Mouse (Mus musculus): ENCODE measurements around the gene Abcc1. TPM values are rescaled to one million over a fixed set of nuclear protein-coding genes. Genes with fewer than 3 reads are reported as not detected.

Abcc1 gene
- polyA plus RNA-seq (2014; fragmentation: Nextera tagmentation; extraction: Ambion mirVana): 9.5 and 9.6 TPM in 2 replicates

GRCm38 (mm10) chr16:14361362-14362098 lies at the start of gene Abcc1:
Abcc1 (plus strand) TSS chr16:14361558.
- WGBS: 0% methylated on average over 38 of the region's 64 CpGs
- no peaks in the 10 kb centered on the region; the same call in 1 of the 2 replicates for H3K4me1 ChIP-seq (replicated peaks; ENCODE audit: control insufficient read depth, insufficient read depth, low read length)
- H3K36me3 ChIP-seq (ENCODE audit: control insufficient read depth, insufficient read depth, low read length): no peaks in the 10 kb centered on the region
- H3K4me3 ChIP-seq (ENCODE audit: low read depth, low read length): peak within 1 kb of the TSS; percentile 75
- H3K27ac ChIP-seq (ENCODE audit: low read depth, low read length): no peak within 1 kb of the TSS
- ATAC-seq (replicated peaks; ENCODE audit: low FRiP score): peak; percentile 98
- H3K9me3 ChIP-seq (ENCODE audit: control insufficient read depth, low read length): no peaks in the 10 kb centered on the region
- no peaks in the 10 kb centered on the region for H3K27me3 ChIP-seq (ENCODE audit: control insufficient read depth, insufficient read depth, low read length)
- H3K4me2 ChIP-seq (ENCODE audit: low read depth, low read length, severe bottlenecking): peak within 1 kb of the TSS; percentile 88
- DNase-seq (ENCODE audit: low spot score): peak; percentile 90
- H3K9ac ChIP-seq (ENCODE audit: low read length): peak within 1 kb of the TSS; percentile 79

DNA sequence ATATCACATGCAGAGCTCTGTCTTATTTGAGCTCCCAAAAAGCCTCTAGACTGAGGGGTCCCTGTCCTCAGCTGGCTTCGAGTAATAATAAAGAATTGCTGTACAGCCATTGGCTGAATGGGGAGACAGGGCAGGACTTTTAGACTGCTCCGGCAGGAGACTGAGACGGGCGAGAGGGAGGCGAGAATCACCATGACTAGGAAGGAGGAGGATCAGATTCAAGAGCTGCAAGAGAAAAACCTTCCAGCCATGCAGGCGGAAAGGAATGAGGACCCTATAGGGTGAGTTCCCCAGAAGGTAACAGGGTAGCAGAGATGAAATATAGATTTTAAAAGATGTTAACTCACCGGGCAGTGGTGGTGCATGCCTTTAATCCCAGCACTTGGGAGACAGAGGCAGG lies 48.4 kb upstream of the Abcc1 start:
- no peak overlapping the region for H3K4me3 ChIP-seq (ENCODE audit: low read depth, low read length)
- H3K4me1 ChIP-seq (replicated peaks; ENCODE audit: control insufficient read depth, insufficient read depth, low read length): peaks cover 4% of the 10 kb centered on the region; the same call in 1 of the 2 replicates
- H3K9me3 ChIP-seq (ENCODE audit: control insufficient read depth, low read length): no peaks in the 10 kb centered on the region
- H3K9ac ChIP-seq (ENCODE audit: low read length): no peak overlapping the region
- peaks cover 4% of the 10 kb centered on the region for H3K36me3 ChIP-seq (ENCODE audit: control insufficient read depth, insufficient read depth, low read length)
- no peak for ATAC-seq (replicated peaks; ENCODE audit: low FRiP score)
- no peak for DNase-seq (ENCODE audit: low spot score)
- H3K4me2 ChIP-seq (ENCODE audit: low read depth, low read length, severe bottlenecking): no peak overlapping the region
- 90% methylated on average over 7 of the region's 7 CpGs for WGBS
- H3K27ac ChIP-seq (ENCODE audit: low read depth, low read length): no peak overlapping the region
- no peaks in the 10 kb centered on the region for H3K27me3 ChIP-seq (ENCODE audit: control insufficient read depth, insufficient read depth, low read length)

GRCm38 (mm10) chr16:14316884-14317876 lies 44.2 kb upstream of the Abcc1 start, which contains the start of gene Fopnl:
Fopnl (minus strand) TSS chr16:14317405.
- ATAC-seq (replicated peaks; ENCODE audit: low FRiP score) (peak; percentile 100), DNase-seq (ENCODE audit: low spot score) (peak; percentile 96)
- Histone ChIP-seq H3K9ac (ENCODE audit: low read length) (peak within 1 kb of the TSS; percentile 74), H3K36me3 (ENCODE audit: control insufficient read depth, insufficient read depth, low read length) (peaks cover 4% of the 10 kb centered on the region; the same call in 1 of the 2 replicates), H3K4me1 (replicated peaks; ENCODE audit: control insufficient read depth, insufficient read depth, low read length) (peaks cover 4% of the 10 kb centered on the region; the same call in 1 of the 2 replicates), H3K9me3 (ENCODE audit: control insufficient read depth, low read length) (no peaks in the 10 kb centered on the region), H3K4me3 (ENCODE audit: low read depth, low read length) (peak within 1 kb of the TSS; percentile 54), H3K27ac (ENCODE audit: low read depth, low read length) (peak within 1 kb of the TSS; percentile 51; the same call in 1 of the 2 replicates), H3K4me2 (ENCODE audit: low read depth, low read length, severe bottlenecking) (peak within 1 kb of the TSS; percentile 51), H3K27me3 (ENCODE audit: control insufficient read depth, insufficient read depth, low read length) (no peaks in the 10 kb centered on the region)
- WGBS: 4% methylated on average over 51 of the region's 51 CpGs

- Histone ChIP-seq H3K4me3 (ENCODE audit: low read depth, low read length) (no peak overlapping the region), H3K4me1 (replicated peaks; ENCODE audit: control insufficient read depth, insufficient read depth, low read length) (peaks cover 4% of the 10 kb centered on the region; the same call in 1 of the 2 replicates), H3K9me3 (ENCODE audit: control insufficient read depth, low read length) (no peaks in the 10 kb centered on the region), H3K9ac (ENCODE audit: low read length) (no peak overlapping the region), H3K36me3 (ENCODE audit: control insufficient read depth, insufficient read depth, low read length) (no peaks in the 10 kb centered on the region), H3K27ac (ENCODE audit: low read depth, low read length) (no peak overlapping the region), H3K27me3 (ENCODE audit: control insufficient read depth, insufficient read depth, low read length) (no peaks in the 10 kb centered on the region), H3K4me2 (ENCODE audit: low read depth, low read length, severe bottlenecking) (no peak overlapping the region)
- DNase-seq (ENCODE audit: low spot score) (no peak), ATAC-seq (replicated peaks; ENCODE audit: low FRiP score) (no peak)
- 82% methylated on average over 3 of the region's 3 CpGs for WGBS
These were observed 41.7 kb upstream of the Abcc1 start for GRCm38 (mm10) chr16:14319681-14320080.

GRCm38 (mm10) chr16:14320494-14320893 lies 40.9 kb upstream of the Abcc1 start:
- WGBS: 59% methylated on average over 1 of the region's 1 CpGs
- no peaks in the 10 kb centered on the region for H3K27me3 ChIP-seq (ENCODE audit: control insufficient read depth, insufficient read depth, low read length)
- H3K4me1 ChIP-seq (replicated peaks; ENCODE audit: control insufficient read depth, insufficient read depth, low read length): peaks cover 4% of the 10 kb centered on the region; the same call in 1 of the 2 replicates
- ATAC-seq (replicated peaks; ENCODE audit: low FRiP score) (no peak), DNase-seq (ENCODE audit: low spot score) (no peak)
- H3K36me3 ChIP-seq (ENCODE audit: control insufficient read depth, insufficient read depth, low read length): no peaks in the 10 kb centered on the region
- no peak overlapping the region for H3K9ac ChIP-seq (ENCODE audit: low read length)
- no peaks in the 10 kb centered on the region for H3K9me3 ChIP-seq (ENCODE audit: control insufficient read depth, low read length)
- H3K27ac ChIP-seq (ENCODE audit: low read depth, low read length): no peak overlapping the region
- H3K4me2 ChIP-seq (ENCODE audit: low read depth, low read length, severe bottlenecking): no peak overlapping the region
- no peak overlapping the region for H3K4me3 ChIP-seq (ENCODE audit: low read depth, low read length)

GRCm38 (mm10) chr16:14328156-14328555 lies 33.2 kb upstream of the Abcc1 start:
- no peaks in the 10 kb centered on the region for H3K27me3 ChIP-seq (ENCODE audit: control insufficient read depth, insufficient read depth, low read length)

DNA sequence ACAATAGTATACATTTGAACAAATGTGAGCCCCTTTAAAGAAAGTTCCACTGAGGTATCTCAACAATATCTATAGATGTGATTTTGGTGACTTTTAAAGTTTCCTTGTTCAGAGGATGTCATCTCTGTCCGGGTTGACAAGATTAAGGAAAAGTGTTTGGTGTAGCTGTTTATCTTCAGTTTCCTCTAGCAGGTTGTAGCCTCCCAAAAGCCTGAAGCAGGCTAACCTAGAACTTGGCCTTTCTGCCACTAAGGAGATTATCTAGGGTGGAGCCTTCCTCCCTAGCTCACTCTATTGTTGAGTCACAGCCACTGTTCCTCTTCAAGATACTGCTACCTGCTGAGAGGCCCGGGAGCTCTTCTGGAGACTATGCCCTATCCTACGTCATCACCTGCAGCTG lies 16.4 kb upstream of the Abcc1 start:
- H3K9ac ChIP-seq (ENCODE audit: low read length): no peak overlapping the region
- H3K36me3 ChIP-seq (ENCODE audit: control insufficient read depth, insufficient read depth, low read length): no peaks in the 10 kb centered on the region
- H3K27ac ChIP-seq (ENCODE audit: low read depth, low read length): no peak overlapping the region
- 60% methylated on average over 3 of the region's 3 CpGs for WGBS
- H3K4me1 ChIP-seq (replicated peaks; ENCODE audit: control insufficient read depth, insufficient read depth, low read length): no peaks in the 10 kb centered on the region
- no peaks in the 10 kb centered on the region for H3K9me3 ChIP-seq (ENCODE audit: control insufficient read depth, low read length)
- DNase-seq (ENCODE audit: low spot score) (no peak), ATAC-seq (replicated peaks; ENCODE audit: low FRiP score) (no peak)
- no peak overlapping the region for H3K4me2 ChIP-seq (ENCODE audit: low read depth, low read length, severe bottlenecking)
- no peak overlapping the region for H3K4me3 ChIP-seq (ENCODE audit: low read depth, low read length)
- H3K27me3 ChIP-seq (ENCODE audit: control insufficient read depth, insufficient read depth, low read length): no peaks in the 10 kb centered on the region

More at GRCm38 (mm10) chr16:14328156-14328555, 33.2 kb upstream of the Abcc1 start:
- H3K9me3 ChIP-seq (ENCODE audit: control insufficient read depth, low read length): no peaks in the 10 kb centered on the region
- no peak overlapping the region for H3K4me3 ChIP-seq (ENCODE audit: low read depth, low read length)
- H3K27ac ChIP-seq (ENCODE audit: low read depth, low read length): no peak overlapping the region
- no peak overlapping the region for H3K4me2 ChIP-seq (ENCODE audit: low read depth, low read length, severe bottlenecking)
- DNase-seq (ENCODE audit: low spot score) (no peak), ATAC-seq (replicated peaks; ENCODE audit: low FRiP score) (no peak)
- WGBS: 78% methylated on average over 1 of the region's 1 CpGs
- H3K9ac ChIP-seq (ENCODE audit: low read length): no peak overlapping the region
- no peaks in the 10 kb centered on the region for H3K36me3 ChIP-seq (ENCODE audit: control insufficient read depth, insufficient read depth, low read length)
- no peaks in the 10 kb centered on the region for H3K4me1 ChIP-seq (replicated peaks; ENCODE audit: control insufficient read depth, insufficient read depth, low read length)

DNA sequence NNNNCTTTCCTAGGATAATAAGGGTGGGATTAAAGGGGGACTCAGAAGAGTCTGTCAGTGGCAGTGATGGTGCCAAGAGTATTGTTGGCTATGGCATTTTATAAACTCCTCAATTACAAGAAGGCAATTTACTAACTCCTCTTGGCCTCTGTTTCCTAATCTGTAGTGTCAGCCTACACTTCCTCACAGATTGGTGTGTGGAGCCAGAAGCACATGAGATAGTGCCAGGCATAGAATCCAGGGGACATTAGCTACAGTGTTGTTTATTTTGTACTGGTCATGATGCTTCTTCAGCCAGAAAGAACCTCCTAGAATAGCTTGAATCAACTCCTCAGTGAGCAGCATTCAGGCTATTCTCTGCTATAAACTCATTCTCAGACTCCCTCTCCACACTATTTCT lies 9.8 kb upstream of the Abcc1 start:
- DNase-seq (ENCODE audit: low spot score): no peak
- Histone ChIP-seq H3K36me3 (ENCODE audit: control insufficient read depth, insufficient read depth, low read length) (no peaks in the 10 kb centered on the region), H3K27me3 (ENCODE audit: control insufficient read depth, insufficient read depth, low read length) (no peaks in the 10 kb centered on the region), H3K9ac (ENCODE audit: low read length) (no peak overlapping the region), H3K27ac (ENCODE audit: low read depth, low read length) (no peak overlapping the region), H3K4me1 (replicated peaks; ENCODE audit: control insufficient read depth, insufficient read depth, low read length) (no peaks in the 10 kb centered on the region), H3K4me2 (ENCODE audit: low read depth, low read length, severe bottlenecking) (no peak overlapping the region), H3K9me3 (ENCODE audit: control insufficient read depth, low read length) (no peaks in the 10 kb centered on the region), H3K4me3 (ENCODE audit: low read depth, low read length) (no peak overlapping the region)
- ATAC-seq (replicated peaks; ENCODE audit: low FRiP score): no peak

Measured in forebrain, embryonic 11.5 days (tissue).